Mouse (Mus musculus): Measurements from ENCODE around the gene Rnf212b. TPM values are rescaled to one million over a fixed set of nuclear protein-coding genes. Genes with fewer than 3 reads are reported as not detected.

Gene Rnf212b
- total RNA-seq, 2 experiments from 2014 or later: 0.51 TPM; not detected in 1

DNA sequence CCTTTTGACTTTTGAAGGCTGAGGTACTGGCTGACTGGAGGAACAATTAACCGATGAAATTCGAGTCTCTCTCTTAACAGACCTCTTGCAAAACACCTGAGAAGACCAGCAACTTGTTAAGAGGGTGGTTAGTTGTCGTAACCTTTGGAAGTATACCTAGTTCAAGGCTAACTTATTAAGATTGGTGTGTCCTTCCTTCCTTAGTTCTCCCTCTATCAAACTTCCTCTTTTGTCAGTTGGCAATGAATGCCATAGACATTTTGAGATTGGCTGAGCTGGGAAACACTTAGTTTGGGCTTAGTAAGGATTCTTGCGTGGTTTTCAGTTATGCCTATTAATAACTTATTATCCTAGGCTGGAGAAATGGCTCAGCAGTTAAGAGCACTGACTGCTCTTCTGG is 54.1 kb downstream of the Rnf212b start:
- no peak for DNase-seq (ENCODE audit: low spot score in 2 of 2)

GRCm38 (mm10) chr14:54870861-54871260 is 56.9 kb downstream of the Rnf212b start, which contains the start of gene Homez:
Gene Homez, minus strand, starts transcription at chr14:54870961.
- no peak for DNase-seq (ENCODE audit: low spot score in 2 of 2)

GRCm38 (mm10) chr14:54874165-54874564 is 60.2 kb downstream of the Rnf212b start:
- DNase-seq (ENCODE audit: low spot score in 2 of 2): no peak

- DNase-seq (ENCODE audit: low spot score in 2 of 2): peak in 1 of 2 experiments; percentile 29
Observed at GRCm38 (mm10) chr14:54875844-54876538, 62.0 kb downstream of the Rnf212b start.

DNA sequence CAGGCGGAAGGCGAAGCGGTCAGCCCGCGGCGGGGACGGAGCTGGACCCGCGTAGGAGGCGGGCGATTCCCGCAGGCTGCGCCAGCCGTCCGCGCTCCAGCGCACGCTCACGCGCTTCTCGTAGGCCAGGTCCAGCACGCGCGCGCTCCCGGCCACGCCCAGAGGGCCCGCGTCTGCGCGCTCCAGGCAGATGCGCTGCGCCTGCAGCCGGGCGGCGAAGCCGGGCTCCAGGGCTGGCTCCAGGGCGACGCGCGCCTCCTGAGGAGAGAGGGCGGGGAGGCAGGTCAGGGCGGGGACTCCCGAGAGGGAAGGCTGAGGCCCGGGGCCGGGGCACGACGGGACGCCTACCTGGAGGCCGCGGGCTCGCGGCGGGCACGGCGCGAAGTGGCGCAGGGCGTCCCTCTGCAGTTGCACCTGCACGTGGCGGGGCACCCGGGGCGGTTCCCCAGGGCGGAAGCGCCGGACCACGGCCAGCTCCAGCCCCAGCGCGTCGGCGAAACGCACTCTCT is 62.7 kb downstream of the Rnf212b start:
- peak; percentile 88 for DNase-seq (ENCODE audit: low spot score in 2 of 2)

DNA sequence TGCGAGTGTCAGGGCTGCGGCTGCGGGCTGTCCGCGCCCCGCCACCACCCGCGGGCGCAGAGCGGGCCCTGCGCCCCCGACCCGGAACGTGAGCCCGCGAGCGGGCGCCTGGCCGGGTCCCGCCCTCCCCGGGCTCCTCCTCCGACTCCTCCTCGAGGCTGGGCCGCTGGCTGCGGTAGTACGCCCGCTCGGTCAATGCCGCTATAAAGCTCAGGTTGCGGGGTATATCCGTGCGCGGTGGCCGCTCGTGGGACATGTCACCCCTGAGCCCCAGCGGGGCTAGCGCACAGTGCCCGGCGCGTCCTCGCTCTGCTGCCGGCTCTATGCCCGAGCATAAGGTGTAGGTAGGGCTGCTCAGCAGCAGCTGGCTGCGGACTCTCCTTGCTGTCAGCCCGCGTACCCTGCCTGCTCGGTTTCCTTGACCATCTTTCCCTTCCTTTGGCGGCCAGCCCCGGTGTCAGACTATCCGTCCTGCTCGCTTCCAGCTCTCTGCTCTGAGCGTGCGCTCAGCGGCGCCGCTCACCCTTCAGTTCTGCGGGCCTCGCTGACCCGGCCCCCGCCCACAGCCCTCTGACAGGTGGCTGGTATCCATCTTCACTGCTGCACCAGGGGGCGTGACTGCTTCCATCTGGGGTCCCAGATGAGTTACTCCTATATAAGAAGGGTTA is 63.2 kb downstream of the Rnf212b start, which contains the start of gene Ppp1r3e:
TSS of gene Ppp1r3e (minus strand) at position 503 of the 668 bp plus-strand sequence.
- DNase-seq (ENCODE audit: low spot score in 2 of 2): peak; percentile 71 to 80

DNA sequence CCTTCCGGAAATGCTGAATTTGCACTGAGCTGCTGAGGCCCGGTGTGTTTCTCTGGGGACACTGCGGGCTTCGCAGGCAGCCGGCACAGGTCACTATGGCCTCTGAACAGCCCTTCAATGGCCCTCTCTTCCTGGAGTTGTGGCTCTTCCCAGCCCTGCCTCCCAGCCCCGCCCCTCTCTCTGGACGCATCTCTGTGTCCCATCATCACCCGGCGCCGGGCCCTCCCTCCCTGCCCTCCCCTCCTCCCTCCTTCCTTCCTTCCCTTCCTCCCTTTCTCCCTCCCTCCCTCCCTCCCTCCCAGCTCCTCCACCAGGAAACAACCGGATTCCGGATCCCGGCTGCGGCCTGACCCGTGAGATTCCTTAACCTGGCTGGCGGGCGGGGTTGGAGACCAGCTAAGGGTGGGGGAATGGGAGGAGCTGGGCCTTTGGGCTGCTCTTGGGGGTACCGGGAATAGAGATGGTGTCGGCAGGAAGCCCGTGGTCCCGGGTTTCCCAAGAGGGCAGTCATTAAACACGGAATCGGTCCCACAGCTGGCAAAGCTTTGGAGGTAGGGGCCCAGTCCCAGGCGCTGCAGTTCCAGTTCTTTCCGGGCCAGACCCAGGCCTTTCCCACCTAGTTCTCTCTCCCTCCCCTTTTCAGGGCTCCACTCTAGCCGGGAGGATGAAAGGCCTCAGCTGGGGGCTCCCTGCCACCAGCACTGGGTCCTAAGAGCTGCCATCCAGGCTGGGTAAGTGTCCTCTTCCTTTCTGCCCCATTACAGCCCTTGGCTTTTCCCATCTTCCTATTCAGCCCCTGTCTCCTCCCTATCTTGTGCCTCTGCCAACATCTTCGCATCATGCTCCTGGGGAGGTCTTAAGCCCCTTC is 69.4 kb downstream of the Rnf212b start, which contains the start of the genes Bcl2l2 and Gm20521:
TSS of gene Bcl2l2 (plus strand) at position 224 of the 868 bp plus-strand sequence.
TSS of gene Gm20521 (plus strand) at position 288 of the 868 bp plus-strand sequence.
- peak; percentile 72 to 74 for DNase-seq (ENCODE audit: low spot score in 2 of 2)

GRCm38 (mm10) chr14:54884022-54884712 is 70.2 kb downstream of the Rnf212b start:
- DNase-seq (ENCODE audit: low spot score in 2 of 2): no peak

GRCm38 (mm10) chr14:54885309-54885708 is 71.4 kb downstream of the Rnf212b start:
- no peak for DNase-seq (ENCODE audit: low spot score in 2 of 2)

- DNase-seq (ENCODE audit: low spot score in 2 of 2): no peak
Observed at GRCm38 (mm10) chr14:54892200-54892599, 78.3 kb downstream of the Rnf212b start, which contains the start of gene Pabpn1. Gene Pabpn1, plus strand, starts transcription at chr14:54892500.

DNA sequence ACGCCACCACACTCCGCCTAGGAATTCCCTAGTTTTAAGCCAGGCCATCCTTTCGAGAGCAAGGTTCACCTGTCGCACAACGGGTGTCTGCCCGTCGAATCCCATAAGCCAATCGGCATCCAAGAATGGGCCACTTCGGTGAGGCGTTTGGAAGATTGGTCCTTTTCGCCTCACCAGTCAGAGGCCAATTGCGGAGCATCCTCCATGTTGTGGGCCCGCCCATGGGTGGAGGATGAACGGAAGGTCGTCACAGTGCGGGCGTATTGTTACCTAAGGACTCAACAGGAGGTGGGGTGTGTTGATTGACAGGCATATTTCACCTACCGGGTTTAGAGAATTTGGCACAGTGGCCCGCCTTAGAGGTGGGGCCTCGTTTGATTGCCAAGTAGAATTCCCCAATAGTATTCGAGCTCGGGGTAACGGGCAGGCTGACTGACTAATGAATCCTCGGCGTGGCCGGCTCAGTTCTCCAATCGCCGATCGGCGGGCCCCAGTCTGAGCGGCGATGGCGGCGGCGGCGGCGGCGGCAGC is 79.8 kb downstream of the Rnf212b start:
- DNase-seq (ENCODE audit: low spot score in 2 of 2): peak; percentile 91 to 94

DNA sequence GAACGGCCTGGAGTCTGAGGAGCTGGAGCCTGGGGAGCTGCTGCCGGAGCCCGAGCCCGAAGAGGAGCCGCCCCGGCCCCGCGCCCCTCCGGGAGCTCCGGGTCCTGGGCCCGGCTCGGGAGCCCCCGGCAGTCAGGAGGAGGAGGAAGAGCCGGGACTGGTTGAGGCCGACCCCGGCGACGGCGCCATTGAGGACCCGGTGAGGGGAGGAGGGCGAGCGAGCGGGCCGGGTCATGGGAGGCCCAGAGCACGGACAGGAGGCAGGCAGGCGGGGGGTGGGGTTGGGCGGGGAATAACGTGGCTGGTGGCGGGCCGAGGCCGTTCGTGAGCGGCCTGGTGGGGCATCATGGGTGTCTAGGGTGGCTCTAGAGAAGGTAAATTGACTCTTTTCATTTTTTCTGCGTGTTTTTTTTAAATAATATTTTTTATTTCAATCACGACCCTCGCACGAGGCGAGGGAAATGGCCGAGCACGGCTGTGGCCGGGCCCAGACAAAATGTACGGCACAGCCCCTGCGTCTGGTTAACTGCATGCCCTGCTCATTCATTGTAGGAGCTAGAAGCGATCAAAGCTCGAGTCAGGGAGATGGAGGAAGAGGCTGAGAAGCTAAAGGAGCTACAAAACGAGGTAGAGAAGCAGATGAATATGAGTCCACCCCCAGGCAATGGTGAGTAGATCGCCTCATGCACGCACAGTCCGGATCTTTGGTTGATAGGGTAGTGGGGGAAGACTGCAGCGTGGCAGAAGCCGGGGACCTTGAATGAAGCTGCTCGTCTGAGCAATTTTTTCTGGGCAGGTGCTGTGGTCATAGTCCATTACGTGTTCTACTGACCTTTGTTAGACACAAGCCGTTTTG is 80.6 kb downstream of the Rnf212b start:
- DNase-seq (ENCODE audit: low spot score in 2 of 2): peak; percentile 65 to 73

DNA sequence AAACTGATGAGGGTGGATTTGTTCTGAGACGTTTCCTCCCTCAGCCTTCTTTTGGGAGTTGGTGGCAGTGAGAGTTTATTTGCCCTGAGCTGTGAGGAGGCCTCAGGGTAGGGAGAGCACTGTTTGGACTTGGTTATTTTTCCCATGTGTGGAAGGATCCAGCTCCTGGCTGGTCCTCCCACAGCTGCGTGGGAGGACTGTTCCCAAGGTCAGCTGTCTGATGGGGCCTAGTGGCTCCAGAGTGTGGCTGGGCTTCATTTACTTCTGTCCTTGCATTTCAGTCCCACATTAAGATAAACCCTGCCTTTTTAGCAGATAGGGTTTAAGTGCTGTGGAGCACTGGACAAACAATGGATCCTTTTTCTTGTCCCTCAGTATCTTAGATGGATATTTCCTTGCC is 83.5 kb downstream of the Rnf212b start:
- DNase-seq (ENCODE audit: low spot score in 2 of 2): no peak

GRCm38 (mm10) chr14:54900383-54900782 is 86.4 kb downstream of the Rnf212b start:
- no peak for DNase-seq (ENCODE audit: low spot score in 2 of 2)

GRCm38 (mm10) chr14:54903641-54904040 is 89.7 kb downstream of the Rnf212b start:
- no peak for DNase-seq (ENCODE audit: low spot score in 2 of 2)

Measured in adrenal gland, adult 18-20 months (tissue).